Mouse (Mus musculus) layer of hippocampus, postnatal 36 days (tissue): ENCODE measurements around the gene Gne. TPM values are rescaled to one million over a fixed set of nuclear protein-coding genes. Genes with fewer than 3 reads are reported as not detected.

Experiments
- DNase-seq, 2 experiments: peaks; one replicate each; pipeline ENCODE4 v3.0.0; 2022
- total RNA-seq, 2 experiments: library from RNA; stranded (reverse); gene quantifications; 2 replicates each; pipeline ENCODE4 v1.2.3; 2021

Gne gene
- 10 to 100 TPM; 43.7 to 50.9 TPM for total RNA-seq

DNA sequence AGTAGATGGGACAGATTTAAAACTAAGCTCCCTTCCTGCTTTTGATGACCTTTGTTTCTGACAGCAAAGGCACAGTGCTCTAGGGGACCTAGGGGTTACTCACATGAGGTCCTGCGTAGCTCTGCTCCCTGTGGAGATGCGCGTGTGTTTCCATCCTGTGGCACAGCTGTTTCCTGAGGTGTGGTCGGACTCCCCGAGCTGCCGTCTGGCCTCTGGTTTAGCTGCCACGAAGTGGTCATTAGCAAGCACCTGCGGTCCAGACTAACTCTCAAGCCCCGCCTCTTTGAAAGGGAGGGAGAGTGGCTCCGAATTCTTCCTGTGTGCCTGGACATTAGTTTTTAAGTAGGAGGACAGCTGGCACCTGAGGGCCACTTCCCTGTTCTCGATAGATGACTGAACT is at the start of gene Gne:
Gene Gne, minus strand, starts transcription at position 233 of the 400 bp plus-strand sequence.
- DNase-seq = no peak

DNA sequence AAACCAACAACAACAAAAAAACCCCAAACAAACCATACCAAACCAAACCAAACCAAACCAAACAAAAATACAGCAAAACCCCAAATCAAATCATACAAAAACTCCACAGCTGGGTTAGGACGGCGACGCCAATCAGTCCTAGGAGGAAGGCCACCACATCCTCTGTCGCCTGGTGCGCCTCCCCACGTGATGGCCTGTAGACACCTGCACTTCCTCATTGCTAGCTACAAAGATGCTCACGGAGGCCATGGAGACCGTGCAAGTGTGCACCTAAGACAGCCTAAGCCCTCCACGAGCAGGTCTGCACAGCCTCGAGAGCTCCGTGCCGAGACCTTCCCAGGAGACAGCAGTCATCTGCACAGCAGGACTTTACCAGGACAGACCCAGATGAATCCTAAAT is 42.8 kb upstream of the Gne start:
- DNase-seq = no peak

DNA sequence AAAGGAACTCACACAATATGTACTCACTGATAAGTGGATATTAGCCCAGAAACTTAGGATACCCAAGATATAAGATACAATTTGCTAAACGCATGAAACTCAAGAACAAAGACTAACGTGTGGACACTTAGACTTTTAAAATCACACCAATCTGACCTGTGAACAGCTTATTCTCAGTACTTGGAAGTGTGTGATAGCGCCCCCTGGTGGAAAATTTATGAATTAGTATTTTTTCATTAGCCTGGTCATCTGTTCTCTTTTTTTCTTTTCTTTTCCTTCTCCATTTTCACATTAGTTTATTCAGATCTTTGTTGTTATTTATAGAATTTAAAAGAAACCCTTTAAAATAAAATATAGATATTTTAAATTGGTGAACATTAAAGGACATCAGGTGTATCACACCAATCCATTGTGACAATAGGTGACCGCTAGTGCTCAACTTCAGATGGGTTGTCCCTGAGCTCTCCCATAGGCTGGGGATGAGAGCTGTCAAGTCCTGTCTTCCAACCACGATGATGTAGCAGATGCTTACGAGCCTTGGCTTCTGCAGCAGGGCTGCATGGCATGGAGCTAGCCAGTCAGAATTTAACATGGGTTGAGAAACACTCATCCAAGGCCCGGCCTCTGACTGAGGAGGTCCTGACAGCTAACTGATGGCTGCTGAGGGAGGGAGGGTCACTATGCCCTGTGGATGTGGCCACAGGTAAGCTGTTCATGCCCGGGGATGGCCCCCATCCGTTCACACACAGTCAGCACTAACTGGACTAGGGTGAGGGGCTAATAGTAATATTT is 35.6 kb upstream of the Gne start:
- DNase-seq = no peak

DNA sequence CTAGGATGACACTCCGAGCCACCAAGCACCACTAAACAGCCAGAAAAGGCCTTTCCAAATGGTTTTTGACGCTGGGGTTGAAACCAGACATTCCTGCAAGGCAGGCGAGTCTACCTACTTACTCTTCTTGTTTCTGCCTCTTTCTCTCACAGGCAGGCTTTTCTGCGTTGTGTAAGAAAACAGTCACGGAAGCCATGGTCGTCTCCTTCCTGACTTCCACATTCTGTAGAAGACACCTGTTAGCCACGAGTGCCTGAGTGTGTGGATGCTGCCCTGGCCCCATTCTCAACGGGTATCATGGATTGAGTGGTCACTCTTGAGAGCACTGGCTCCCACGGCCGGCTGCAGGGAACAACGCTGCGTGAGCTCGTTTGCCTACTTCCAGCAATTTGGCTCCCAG is 31.1 kb upstream of the Gne start:
- DNase-seq = no peak

DNA sequence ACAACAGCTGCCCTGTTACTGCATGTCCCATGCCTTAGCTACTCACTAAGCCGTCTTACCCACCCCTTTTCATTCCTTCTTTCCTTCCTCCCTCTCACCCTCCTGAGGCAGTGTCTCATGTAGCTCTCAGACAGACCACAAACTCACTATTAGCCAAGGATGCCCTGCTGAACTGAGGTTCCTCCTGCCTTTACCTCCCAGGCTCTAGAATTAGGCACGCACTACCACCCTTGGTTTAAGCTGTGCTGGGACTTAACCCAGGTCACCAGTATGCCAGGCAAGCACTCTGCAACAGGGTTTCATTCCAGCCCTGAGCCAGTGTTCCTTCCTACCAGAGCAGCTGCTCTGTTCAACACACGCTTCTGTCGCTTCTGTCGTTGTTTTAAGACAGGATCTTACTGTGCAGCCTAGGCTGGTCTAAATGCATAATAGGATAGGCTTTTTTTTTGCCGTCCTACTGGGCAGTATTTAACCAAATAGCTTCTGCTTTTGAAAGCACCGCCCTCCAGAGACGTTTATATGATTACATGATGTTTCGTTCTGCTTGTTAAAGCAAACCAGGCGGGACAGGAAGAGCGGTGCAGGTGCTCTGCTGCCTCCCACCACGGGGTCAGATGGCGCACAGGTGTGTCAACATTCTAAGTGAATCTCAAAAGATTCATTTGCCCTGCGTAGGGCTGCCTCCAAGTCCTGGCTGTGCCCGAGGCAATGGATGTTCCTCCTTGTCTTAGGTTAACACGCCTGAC is 29.6 kb upstream of the Gne start:
- DNase-seq = peak; percentile 6 to 9

DNA sequence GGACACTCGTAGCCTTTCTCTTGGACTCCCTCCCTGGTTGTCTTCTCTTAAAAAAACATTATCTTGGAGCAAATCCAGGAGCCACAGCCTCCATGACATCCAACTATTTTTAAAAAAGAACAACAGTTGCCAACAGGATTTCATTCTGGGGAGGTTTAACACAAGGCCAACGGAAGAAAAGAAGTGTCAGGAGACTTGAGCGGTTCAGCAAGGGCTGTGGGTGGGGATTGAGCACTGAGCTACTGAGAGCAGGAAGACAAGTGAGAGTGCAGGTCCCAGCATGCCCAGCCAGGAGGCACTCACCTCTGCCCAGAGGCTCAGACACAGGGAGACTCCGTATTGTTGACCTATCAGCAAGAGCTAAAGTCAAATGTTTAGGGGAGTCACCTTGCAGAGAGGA is 28.8 kb upstream of the Gne start:
- no peak for DNase-seq

DNA sequence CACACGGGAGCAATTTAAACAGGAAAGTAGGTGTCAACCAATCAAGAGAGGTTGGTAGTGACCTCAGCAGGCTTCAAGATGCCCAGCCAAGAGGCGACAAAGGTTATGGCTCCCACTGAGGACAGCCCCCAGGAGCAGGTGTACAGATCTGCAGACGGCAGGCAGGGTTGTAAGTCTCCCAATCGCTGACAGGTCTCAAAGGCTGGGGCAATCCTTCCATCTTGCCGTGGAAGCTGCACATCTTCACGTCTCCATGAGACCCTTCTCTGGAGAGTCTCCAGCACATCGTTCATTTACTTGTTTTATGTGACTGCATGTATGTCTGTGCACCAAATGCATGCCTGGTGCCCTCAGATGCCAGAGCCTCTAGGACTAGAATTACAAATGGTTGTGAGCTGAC is 26.8 kb upstream of the Gne start:
- no peak for DNase-seq

DNA sequence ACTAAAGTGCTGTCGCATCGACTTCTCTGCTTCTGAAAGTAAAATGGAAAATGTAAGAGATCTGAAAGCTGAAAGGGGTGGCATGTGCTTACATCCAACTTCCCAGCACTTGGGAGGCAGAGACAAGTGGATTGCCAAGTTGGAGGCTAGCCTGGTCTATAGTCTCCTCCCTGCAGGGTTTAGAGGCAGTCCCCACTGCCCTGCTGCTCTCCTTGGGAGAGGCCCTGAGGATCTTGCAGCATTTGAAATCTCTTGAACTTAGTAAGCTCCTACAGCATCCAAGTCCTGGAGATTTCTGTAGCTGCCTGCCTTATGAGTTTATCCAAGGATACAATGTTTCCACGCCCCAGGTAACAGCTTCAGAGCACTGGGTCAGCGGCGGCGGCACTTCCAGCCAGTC is 24.3 kb upstream of the Gne start:
- no peak for DNase-seq

DNA sequence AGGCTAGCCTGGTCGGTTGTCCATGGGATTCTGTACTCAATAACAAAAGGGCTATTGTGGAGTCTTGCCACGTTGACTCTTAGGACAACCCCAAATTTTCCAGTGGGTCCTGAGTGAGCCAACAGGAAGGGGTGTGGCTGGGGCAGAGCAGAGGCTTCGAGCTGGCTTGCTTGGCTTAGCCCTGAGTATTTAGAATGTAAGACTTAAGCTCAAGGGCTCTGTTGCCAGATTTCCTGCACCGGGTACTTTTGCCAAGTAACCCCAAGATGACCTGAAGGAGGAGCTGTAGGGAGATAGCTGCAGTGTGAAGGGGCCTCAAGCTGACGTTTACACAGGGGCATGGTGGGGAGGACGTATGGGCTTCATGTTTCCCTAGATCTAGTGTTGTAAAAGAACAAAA is 23.4 kb upstream of the Gne start:
- DNase-seq = no peak

DNA sequence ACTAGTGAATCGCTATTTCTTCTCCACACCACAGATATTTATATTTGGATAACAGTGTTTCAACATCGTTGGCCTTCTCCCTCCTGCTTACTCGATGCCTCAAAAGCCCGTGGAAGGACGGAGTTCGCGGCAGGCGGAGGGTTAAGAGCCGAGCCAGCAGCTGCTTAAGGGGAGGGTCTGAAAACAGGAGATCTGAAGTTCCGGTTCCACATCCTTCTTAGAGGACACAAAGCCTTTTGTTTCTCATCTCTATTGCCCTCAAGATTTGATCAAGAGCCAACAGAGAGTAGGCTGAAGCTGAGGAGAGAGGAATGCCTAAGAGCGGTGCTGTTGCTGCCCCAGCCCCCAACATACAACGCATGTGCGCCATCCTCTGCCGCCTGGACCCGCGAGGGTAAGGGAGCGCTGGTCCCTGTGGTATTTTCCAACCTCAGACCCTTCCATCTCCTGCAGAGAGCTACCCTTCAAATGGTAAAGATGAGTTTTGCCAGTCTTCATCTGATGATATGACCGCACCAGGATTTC is 22.4 kb upstream of the Gne start:
- no peak for DNase-seq

DNA sequence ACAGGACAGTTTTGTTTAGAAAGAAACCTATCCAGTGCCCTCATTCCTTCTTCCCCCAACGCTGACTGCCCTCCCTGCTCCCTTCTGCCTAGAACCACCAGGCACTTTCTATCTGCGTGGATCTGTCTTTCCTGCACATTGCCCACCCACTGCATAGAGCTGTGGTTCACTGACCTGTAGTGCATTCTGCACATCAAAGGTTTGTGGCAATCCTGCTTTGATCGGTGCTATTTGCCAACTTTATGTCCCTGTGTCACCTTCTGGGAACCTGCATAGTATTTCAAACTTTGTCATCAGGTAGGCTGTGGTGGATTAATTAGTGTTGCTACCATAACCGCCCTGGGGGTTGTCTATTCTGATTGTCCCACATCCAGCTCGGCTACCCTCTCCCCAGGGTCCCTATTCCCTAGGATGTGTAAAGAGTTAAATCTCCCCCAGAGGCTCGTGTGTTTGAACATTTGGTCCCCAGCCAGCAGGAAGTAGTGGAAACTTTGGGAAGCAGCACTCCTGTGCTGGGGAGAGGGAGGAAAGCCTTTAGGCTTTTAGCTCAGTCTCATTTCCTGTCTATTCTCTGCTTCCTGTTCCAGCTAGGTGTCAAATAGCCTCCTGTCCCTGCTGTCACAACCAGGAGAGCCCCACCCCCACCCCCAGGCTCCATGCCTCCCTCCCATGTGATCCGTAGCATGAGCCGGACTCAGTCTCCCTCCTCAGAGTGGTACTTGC is 20.4 kb upstream of the Gne start:
- DNase-seq = no peak

DNA sequence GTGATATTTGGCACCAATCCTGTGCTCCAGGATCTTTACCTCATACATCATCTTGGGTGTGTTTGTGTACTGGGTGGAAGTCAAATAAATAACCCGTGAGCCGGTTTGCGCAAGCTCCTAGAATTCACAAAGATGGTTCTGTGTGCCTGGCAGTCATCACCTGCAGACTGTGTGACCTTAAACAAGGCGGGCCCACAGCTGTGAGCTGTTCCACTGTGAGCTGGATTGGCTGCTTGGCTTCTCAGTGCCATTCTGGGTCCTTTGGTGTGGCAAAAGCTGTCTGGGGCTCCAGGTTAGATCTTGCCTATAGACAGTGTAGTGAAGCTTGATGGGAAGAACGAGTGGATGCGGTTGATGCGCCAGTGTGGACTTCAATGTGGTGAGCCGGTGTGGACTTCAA is 19.6 kb upstream of the Gne start:
- no peak for DNase-seq

DNA sequence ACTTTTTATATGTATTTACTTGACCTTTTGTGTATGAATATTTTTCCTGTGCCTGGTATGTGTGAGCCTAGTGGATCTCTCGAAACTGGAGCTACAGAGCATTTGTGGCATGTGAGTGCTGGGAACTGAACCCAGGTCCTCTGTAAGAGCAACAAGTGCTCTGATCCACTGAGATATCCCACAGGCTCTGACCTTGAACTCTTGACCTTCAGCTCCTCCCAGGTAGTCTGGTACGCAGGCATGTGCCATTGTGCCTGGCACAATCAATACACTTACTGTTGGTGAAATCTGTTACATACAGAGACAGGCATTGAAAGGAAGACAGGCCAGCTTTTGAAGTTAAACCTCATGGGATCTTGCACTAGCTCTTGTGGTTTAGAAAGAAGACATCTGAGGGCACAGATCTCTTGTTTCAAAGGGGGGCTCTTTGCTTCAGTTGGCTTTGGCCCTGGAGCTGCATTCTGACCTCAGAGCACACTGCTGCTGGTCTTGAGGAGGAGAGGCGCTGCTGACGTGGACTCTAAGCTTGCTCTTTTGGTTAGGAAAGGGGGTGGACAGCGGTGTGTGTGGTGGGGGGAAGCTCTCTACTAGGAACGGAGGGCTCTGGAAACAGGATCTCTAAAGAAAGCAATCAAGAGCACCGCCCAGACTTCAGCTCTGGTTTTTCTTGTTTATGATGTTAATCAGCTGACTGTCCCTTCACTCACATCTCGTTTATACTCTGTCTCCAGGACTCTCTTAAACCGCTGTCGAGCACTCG is 13.8 kb upstream of the Gne start:
- DNase-seq = no peak

DNA sequence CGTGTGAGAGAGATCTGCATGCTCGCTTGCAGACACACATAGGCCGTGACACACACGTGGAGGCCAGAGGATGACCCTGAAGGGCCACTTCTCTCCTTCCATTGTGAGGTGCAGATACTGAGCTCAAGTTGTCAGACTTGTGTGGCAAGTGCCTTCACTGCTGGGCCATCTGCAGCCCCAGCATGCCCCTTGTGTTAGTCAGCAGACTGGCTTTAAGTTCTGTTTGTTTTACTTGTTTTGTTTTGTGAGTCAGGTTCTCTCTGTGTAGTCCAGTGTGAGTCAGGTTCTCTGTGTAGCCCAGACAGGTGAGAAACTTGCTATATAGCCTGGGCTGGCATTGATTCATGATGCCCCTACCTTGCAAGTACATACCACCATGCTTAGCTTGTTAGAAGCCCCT is 10.5 kb upstream of the Gne start:
- DNase-seq = no peak

DNA sequence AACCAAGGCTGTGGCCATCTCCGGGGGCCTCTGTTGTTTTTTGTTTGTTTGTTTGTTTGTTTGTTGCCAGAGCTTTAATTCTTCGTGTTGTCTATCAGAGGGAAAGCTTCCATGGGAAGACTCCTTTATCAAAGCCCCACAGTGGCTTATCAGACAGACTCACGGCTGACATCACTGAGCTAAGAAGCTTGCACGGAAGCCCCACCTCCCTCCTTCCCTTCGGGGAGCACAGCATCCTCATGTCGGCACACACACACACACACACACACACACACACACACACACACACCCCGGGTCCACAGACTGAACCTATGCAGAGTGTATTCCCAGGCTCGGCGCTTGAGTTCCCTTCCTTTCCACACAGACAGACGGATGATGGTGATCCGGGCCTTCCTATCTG is 8.4 kb upstream of the Gne start:
- DNase-seq = no peak

DNA sequence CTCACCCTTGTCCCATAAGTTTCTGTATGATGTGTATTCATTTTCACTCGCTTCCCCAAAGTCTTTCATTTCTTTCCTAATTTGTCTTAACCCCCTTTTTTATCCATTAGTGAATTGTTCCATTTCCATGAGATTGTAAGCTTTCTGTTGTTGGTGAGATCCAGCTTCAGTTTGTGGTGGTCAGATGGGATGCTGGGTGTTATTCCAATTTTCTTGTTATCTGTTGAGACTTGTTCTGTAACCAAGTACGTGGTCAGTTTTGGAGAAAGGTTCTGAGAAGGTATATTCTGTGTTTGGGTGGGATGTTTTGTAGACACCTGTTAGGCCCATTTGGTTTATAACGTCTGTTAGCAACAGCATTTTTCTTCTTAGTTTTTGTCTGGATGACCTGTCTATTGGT is 1.6 kb upstream of the Gne start:
- no peak for DNase-seq

DNA sequence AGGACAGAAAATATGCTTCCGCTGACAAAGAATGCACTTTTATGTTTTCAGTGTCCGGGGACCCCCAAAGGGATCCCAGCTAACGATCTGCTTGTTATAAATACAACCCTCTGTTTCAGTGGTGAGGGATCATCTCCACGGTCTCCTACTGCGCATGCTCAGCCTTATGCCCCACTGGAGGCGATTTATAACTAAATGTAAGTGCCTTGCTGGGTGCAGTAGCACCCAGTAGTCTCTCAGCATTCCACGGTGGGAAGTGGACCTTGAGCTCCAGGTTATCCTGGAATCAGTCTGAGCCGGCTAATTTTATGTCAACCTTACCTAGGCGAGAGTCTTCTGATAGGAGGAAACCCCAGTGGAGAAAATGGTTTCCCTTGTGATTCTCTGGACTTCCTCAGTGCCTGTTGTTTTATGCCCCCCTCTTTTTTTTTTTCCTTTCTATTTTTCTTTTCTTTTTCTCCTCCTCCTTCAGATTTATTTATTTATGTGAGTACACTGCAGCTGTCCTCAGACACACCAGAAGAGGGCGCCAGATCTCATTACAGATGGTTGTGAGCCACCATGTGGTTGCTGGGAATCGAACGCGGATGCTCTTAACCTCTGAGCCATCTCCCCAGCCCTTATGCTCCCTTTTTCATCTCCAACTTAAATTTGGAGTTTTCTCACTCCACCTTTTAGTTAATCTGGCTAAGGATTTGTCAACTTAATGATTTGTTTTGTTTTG is 787 bp upstream of the Gne start:
- no peak for DNase-seq

DNA sequence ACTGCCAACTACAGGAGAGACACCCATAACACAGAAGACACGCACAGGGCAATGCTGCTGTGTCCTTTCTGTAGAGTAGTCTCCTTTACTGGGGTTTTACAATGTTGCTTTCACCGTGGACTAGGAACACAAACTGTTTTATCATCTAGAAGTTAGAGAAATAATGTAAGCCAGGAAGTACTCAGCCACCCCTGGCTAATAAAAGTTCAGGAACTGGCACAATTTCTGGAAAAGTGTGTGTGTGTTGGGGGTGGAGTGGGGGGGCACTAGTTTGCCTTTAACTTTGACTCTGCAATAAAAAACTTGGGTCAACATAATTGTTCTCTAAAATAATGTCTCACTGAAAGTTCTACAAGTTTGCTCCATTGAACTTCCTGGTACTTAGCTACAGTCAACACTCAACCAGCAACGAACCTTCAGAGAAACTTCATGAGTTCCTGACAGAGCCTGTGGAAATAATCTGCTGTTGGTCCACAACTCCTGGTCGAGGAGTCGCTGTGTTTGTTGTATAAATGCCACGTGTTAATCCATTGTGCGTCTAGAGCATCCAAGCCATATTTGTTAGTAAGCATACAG is 5.5 kb downstream of the Gne start:
- DNase-seq = no peak

DNA sequence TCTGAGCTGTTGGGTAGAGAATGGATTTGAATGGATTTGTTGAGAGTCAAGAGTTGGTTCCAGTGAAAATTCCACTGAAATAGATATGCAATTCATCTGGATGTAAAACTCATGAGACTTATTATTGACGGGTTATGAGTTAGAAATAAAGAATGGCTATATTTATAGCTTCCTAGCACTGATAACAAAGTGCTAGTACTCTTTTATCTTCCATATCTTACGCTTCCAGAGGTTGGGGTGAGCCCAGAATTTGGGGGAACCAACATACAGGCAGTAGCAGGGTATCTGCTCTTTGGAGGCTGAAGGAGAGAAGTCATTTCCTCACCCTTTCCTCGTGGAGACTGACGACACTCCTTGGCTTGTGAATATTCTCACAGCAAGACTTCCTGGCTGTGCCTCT is 9.6 kb downstream of the Gne start:
- no peak for DNase-seq

DNA sequence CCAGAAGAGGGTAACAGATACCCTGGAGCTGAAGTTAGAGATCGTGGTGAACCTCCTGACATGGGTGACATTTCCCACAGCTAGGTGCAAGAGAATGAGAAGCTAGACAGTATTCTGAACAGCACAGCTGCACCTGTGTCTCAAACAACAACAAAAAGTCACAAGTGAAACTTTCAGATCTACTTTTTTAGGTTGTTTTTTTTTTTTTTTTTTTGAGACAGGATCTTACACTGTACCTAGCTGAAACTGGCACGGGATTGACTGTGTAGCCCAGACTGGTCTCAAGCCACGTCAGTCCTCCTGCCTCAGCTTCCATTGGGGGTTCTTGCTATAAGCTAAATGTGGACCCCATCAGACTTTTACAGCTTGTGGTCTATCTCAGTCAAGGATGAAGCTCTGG is 10.2 kb downstream of the Gne start:
- DNase-seq = no peak

DNA sequence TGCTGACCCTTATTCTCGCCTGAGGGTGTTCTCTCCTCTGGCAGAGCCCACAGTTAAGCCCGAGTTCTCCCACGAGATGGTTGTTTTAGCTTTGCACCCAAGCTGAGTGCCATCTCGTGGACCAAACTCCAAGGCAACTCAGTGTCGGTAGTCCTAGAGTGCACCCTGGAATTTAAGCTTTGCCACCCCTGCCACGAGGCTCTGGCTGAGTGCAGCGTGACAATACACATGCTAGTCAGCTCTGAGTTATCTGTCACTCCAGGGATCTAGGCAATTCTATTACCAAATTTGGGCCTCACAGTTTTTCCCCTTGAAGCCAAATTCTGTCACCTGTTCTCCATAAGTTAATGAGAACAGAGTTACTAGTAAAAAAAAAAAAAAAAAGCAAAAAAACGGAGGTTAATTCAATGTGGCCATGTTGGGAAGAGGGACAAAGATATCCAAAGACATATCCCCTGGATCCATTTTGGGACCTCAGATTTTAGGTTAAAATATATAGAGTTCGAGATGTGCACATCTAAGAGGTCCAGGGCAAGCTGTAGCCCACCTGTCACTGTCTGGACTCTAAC is 11.0 kb downstream of the Gne start:
- DNase-seq = no peak
